Mouse (Mus musculus) kidney, adult 2 months (tissue): ENCODE results near the gene Mical1.

Source experiments
- CTCF ChIP-seq: fragments of 200-500 bp; conservative IDR thresholded peaks from 2 replicates; pipeline ENCODE4 v1.5.1; 2011; ENCODE audit warnings: low read depth, mild to moderate bottlenecking, control low read depth, low read length, moderate library complexity, mixed read lengths; ENCODE audit not compliant: insufficient read depth, insufficient read length
- POLR2A ChIP-seq: fragments of 200-500 bp; IDR thresholded peaks from one replicate; pipeline ENCODE4 v1.6.1; 2011; ENCODE audit warnings: low read depth, low read length, control low read depth

- TF ChIP-seq POLR2A (no peak), CTCF (no peak)
Measured at GRCm38 (mm10) chr10:41486506-41487170, 10.5 kb downstream of the Mical1 start.
